Mouse (Mus musculus) layer of hippocampus, adult 18-20 months (tissue): ENCODE measurements around the gene Fam114a2. TPM values are rescaled to one million over a fixed set of nuclear protein-coding genes. Genes with fewer than 3 reads are reported as not detected.

Experiments used
- DNase-seq, 2 experiments: peaks; one replicate each; pipeline ENCODE4 v3.0.0; 2022; ENCODE audit warnings: low spot score in 2 of 2
- total RNA-seq, 2 experiments: library from RNA; stranded (reverse); gene quantifications; 2 replicates each; pipeline ENCODE4 v1.2.3; 2021

Fam114a2 gene
- total RNA-seq, 2 experiments from 2014 or later: 36.5 to 40.3 TPM

GRCm38 (mm10) chr11:57445237-57445962 is 73.0 kb downstream of the Fam114a2 start:
- no peak for DNase-seq

- DNase-seq: no peak
These were observed 84.3 kb downstream of the Fam114a2 start for GRCm38 (mm10) chr11:57434153-57434552.

Other genes starting within 250 kb of the Fam114a2 start
- 10 to 100 TPM; 29.0 to 30.9 TPM for gene Mfap3, start within 50 bp of the Fam114a2 start, total RNA-seq
- 1 to 10 TPM; 6.1 to 7.0 TPM for gene Galnt10, start 126.8 kb upstream of the Fam114a2 start, total RNA-seq